Mouse (Mus musculus): ENCODE results near the gene Syt1.

Gene Syt1

DNA sequence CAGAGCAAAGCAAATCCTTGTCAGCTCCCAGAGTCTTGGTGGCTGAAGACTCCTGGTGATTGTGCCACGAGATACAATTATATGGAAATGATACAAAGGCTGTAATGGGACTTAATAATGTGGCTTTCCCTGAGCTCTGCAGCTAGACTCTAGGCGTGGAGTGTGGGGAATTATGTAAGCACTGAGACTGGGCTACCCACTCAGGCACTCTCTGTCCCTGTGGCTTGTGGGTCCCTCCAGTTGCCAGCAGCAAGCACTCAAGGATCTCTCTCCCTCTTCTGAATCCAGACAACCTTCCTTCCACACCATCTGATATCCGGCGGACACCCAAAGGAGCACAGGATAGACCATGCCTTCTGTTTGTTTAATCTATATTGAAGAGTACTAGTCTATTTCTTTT lies 503.9 kb downstream of the Syt1 start:
- no peak for DNase-seq

DNA sequence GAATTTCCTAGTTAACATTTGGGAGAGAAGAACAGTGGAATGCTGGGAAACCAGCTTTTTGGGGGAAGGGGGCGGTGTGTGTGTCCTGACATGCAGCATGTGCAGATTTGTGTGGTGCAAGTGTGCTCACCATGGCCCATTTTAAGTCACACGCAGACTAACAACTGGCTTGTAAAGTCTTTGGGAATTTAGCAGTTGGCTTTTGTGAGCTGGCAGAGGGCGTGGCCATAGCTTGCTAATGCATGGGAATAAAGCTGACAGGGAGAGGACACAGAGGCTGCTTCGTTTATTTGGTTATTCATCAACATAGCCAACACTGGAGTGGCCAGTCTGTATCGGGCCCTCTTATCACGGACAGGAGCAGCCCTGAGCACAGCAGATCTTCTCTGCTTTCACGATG lies 505.9 kb downstream of the Syt1 start:
- peak; percentile 38 for DNase-seq

DNA sequence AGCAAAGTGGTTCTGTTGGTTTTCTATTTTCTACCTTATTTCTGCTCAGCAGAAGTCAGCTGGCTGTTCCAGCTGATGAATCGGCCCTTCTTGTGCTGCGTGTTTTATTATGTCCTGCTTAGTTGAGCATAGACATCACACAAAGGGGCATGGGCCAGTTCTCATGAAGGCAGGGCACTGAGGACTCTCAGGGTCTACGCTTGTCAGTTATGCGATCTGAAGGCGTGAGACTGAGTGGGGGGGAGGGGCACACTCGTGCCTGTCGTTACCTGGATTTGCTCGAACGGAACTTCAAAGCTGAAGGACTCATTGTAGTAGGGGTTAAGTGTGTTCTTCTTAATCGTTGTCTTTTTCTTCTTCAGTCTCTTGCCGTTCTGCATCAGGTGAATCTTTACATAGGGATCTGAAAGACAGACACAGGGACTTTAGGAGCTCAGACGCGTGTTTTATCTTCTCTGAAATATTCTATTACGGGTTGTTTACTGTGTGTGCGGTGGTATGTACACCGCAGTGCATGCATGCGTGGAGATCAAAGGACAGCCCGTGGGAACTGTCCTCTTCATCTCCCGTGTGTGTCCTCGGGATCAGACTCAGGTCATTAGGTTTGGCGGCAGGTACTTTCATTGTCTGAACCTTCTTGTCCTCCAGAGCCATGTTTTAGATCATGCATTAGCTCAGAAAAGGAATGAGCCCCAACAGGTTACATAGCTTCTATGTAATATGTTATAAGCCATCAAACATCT lies 506.5 kb downstream of the Syt1 start:
- peak; percentile 49 for DNase-seq

DNA sequence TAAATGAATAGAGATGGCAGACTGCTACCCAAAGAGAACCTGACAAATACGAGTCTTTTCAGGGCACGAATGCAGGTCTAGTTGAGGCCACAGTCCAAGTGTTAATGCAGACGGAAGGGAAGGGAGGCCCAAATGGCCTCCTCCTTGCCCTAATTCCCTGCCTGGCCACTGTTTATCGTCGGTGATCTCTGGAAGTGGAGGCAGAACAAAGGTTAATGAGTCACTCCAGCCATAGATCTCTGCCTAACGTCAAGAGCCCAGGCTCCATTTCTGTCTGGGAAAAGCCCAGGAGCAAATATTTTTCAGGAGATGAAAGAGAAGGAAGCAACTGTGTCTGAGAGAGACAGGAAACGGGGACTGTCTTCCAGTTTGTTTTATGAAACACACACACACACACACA lies 520.6 kb downstream of the Syt1 start:
- DNase-seq: no peak

DNA sequence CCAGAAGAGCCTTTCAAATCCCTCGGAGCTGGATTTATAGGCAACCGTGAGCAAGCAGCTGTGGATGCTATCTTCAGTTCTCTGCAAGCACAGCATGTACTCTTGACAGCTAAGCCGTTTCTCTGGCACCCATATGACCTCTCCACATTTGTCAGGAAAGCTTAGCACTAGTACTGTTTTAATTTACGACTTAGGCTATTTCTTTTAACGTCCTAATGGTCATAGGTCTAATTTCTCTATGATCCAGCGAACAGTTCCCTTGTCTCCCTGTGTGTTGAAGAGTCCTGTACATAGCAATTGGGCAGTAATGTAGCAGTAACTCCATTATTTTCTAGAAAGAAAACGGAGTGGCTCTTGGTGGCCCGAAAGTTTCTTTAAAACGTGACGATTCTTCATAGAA lies 526.8 kb downstream of the Syt1 start:
- DNase-seq: no peak

DNA sequence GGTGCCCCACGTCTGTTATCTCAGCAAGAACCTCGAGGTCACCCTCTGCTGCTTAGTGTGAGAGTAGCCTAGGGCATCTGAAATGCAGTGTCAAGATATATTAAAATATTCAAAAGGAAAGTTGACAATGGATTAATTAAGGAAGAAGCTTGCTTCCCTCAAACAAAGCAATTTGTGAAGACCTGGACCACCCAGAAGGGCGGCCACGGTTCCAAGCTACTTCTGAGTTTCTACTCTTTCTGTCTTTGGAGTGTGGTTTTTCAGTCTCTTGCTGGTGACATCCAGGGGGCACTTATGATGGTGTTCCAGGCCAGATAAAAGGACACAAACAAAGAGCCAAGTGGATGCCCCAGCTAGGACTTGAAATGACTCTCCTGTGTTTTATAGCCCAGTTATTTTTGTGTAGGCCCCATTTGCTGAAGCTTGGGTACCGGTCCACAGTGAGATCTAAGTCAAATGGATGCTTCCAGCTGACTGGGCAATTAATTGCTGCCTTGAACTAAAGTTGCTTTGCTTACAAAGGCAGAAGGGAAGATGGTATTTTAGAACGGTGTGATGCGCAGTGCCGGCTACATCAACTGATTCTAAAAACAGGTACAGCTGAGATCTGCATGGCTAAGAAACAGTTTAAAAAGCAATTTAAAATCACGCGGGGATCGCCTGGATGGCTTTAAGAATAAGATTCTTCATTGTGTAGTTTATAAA lies 530.5 kb downstream of the Syt1 start:
- peak; percentile 96 for DNase-seq

DNA sequence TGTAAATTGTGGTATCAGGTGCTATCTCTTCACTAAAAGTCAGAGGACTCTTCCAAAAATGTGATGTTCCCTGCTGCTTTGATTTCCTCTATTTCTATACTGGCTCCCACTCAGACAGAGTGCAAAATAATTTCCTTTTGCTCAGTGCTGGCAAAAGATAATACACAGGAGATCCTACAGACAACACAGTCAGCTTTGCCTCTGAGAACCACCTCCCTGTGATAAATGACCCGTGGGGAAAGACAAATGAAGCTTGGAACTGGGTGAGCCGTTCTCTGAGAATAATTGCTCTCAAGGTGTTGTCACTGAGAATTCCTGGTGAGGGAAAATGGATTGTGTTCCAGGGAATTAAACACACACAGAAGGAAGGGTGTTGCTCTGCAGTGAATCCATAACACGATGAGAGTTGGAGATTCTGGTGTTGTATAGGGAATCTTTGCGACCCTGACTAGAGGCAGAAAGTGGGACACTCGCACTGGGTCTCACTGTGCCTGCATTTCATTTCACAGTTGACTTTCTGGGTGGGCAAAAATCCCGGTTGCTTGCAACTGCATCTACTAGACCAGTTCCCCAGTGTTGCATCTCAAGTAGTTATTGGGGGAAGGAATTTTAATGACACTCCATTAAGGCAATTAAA lies 540.3 kb downstream of the Syt1 start:
- DNase-seq: peak; percentile 85

DNA sequence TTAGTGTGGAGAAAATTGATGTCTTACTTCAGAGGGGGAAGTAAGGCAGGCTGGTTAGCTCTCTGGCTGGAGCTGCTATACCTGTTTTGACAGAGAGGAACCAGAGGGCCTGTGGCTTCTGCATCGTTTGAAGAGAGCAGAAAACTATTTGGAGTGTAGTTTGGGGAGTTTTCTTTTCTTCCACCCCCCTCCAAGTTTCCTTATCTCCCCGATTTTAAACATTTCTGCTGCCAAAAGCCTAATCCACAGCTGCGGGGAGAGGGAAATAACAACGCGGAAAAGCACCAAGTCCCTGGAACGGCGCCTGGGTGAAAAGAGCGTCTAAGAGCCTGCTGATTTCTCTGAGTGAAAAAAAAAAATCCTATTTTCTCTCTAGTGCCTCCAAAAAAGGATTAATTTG lies 544.2 kb downstream of the Syt1 start:
- DNase-seq: no peak

DNA sequence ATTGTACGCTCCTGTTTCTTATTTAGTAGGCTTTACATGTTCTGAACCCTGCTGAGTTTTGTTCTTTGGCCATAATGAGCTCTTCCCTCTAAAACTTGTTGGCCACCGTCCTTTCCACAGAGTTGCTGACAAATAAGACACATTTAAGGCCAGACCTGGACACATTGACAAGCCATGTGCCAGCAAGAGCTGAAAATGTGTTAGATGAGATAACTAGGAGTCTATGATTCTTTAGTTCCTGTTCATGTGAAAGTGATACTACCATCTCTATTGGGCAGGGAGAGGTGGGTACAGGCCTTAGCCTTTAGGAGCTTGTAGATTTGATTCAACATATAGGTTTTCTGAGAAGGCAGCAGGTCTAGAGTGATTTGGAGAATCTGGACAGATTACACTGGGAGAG lies 548.9 kb downstream of the Syt1 start:
- DNase-seq: no peak

DNA sequence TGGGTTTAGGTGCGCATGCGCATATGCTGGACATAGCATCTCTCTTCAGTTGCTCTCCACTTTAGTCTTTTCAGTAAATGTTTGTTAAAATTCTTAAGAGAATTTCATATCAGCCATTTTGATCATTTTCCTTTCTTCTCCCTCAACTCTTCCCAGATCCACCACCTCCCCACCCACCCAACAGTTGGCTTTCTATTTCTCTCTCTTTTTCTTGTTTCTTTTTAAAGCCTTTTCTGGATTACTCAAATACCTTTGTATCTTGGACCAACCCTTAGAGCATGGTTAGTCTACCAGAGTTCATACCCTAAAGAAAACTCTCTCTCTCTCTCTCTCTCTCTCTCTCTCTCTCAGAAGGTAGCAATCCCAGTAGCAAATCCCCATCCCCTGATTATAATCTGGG lies 553.7 kb downstream of the Syt1 start:
- DNase-seq: no peak

DNA sequence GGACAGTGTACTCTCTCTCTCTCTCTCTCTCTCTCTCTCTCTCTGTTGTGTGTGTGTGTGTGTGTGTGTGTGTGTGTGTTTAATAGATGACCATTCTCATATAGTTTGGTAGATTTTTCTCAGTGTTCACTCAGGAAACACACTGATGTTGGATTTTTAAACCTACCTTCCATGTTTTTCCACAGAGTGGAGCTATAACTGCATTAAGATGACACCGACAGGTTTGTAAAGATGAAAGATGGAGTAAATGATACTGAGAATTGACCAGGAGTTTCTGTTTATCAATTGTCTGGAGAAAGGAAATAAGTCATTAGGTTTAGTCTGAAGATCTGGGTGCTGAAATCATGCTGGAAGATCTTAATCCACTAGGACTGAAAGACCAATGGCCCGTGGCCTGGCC lies 554.9 kb downstream of the Syt1 start:
- DNase-seq: peak; percentile 40

DNA sequence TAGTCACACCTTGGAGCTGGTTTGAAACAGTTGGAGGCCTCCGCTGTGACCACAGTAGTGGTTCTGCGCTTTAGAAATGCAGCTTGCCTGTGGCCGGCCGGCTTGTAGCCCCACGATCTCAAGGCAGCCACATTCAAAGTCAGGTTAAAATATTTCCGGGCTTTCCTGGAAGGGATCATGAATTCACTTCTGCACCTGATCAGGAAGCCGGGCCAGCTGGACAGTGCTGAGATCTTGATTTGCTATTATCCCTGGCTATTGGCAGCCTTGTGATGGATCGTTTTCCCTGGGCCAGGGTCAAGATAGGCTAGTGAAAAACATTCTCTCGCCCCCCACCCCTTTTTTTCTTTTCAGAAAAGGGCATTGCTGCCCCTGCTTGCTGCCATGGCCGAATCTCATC lies 555.6 kb downstream of the Syt1 start:
- no peak for DNase-seq

DNA sequence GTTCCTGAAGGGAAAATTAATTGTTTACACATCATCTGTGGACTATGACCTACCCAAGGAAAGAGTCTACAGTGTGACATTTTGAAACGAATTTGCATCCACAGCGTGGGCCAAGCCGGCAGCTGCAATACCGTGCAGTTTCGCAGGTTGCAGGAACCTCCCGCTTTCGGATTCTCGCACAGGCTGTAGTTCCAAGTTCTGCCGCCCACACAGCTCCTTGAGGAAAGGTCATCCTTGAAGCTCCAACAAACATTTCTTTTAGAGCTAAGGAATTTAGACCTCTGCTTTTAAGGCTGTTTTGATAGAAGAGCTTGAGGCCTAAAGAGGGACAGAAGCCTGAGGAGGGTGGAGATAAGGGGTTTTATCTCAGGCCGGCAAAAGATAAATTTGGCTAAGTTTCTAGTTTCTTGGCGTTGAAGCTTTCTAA lies 556.1 kb downstream of the Syt1 start:
- no peak for DNase-seq

DNA sequence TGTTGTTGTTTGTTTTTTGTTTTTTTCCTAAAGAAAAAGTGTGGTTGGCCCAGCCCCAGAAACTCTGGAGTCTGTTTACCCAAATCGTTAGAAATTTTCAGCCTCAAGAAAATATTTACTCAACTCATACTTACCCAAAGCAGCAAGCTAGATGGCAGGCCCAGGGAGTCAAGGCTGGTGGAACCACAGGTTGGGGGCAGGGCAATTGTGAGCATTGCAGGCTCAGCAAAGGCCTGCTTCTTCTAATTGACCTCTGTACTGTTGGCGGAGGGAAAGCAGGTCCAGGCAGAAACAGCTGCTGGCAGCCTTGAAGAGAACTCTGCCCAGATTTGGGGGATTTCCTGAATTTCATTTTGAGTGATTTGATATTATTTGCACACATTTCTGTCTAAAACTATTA lies 557.2 kb downstream of the Syt1 start:
- DNase-seq: no peak

DNA sequence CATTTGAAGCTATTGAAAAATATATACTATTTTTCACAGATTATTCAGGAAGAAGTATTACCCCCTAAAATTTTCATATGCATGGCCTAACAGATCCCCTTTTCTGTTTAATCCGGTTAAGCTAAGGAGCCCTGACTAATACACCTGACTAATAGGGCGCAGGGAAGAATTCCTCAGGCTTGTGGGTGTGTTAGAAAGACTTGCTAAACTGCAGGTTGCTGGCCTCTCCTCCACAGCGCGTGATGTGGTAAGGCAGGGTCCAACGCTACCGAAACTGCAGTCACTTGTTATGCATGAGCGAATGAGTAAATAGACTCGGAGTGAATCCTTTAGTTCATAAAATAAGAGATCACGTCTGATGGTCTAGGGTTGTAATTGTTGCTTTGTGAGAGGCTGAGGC lies 558.4 kb downstream of the Syt1 start:
- DNase-seq: no peak

DNA sequence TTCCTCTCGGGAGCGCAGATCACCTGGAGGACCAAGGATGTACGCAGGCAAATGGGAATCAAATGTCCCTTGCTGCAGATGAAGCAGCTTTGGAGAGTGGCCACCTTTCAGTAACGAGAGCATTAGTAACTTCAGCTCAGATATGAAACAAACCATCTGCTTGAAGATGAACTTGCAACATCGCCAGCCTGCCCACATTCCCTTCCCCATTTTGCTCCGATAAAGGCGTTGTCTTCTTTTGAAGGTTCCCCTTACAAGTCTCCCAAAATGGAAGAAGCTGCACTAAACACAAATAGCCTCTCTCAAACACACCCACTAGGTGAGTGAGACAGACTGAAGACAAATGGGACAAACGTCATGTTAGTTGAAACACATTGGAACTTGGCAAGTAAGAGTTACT lies 559.3 kb downstream of the Syt1 start:
- no peak for DNase-seq

DNA sequence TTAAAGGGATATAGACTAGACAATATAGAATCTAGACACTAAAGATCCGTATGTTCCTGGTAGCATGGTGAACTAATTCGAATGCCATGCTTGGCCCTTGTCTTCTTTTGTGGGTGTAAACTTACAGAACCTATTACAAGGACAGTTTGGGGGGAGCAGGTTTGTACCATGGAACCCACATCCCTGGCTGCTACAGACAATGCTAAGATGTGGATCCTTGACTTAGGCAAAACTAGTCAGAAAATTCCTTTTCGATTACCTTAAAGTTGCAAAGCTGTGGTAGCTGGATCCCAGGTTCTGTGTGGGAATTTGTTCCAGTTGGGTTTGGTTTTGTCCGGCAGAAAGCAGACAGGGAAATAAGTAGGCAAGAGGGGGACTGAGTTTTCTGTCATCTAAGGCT lies 560.4 kb downstream of the Syt1 start:
- DNase-seq: no peak

DNA sequence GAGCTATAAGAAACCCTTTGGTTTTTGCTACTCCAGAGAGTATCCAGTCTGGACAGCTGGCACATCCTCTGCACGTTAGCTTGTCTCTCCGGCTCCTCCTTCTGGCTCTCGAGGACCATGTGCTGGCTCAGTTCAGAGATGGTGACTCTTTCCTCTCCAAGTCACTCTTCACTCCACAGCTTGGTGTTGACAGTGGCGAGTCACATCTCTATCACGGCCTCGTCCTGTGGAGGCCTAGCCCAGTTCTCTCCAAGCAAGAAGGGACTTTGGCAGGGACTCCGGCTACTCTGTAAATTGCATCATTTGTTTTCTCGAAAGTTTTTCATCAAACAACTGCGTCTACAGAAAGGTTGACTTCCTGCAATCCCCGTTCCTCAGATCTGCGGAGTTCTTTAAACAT lies 562.4 kb downstream of the Syt1 start:
- no peak for DNase-seq
